Mouse (Mus musculus) stomach, postnatal 0 days (tissue): ENCODE measurements around the gene Dnmt3b.
A peak's percentile ranks its signal among the peaks of the same experiment; 100 is the strongest.

Source experiments
- CTCF ChIP-seq: IDR thresholded peaks from 2 replicates; pipeline ENCODE4 v1.5.1; 2016; ENCODE audit warnings: antibody characterized with exemption, low read depth, mild to moderate bottlenecking, moderate library complexity
- EP300 ChIP-seq: optimal IDR thresholded peaks from 2 replicates; pipeline ENCODE3; 2016; ENCODE audit warnings: antibody characterized with exemption

DNA sequence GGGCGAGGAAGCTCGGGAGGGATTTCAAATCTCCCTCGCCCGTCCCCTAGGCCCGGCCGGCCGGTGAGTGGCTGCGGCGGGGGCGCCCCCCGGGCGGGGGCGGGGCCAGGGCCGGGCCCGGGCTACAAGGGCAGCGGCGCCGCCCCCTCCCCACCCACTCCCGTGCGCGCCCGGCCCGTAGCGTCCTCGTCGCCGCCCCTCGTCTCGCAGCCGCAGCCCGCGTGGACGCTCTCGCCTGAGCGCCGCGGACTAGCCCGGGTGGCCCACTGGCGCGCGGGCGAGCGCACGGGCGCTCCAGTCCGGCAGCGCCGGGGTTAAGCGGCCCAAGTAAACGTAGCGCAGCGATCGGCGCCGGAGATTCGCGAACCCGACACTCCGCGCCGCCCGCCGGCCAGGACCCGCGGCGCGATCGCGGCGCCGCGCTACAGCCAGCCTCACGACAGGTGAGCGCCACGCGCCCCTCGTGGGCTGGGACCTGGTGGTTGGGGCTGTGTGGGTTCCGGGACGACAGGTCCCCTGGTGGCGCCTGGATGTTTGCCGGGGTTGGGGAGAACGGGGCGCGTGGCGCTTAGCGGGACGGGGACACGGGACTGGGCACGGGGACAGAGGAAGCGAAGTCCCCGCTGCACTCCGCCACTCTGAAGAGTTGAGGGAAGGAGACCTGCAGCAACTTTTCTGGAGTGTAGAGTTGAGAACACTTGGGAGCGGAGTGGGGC, at the start of gene Dnmt3b:
- peak; percentile 19; the same call in 1 of the 2 replicates for TF ChIP-seq CTCF
- no peak for TF ChIP-seq EP300
